ENCODE assay signal across 18 mouse cellular contexts in genomic region chr10:18630498-18630897, GRCm38 (mm10).
"Had no signal": no experiment of that assay in that cellular context is flagged by ENCODE, and none has a peak within 500 bp of the region (broad histone marks: within the 10 kb centered on the region; RNA-seq: fewer than 3 reads in every experiment).

No protein-coding gene starts in this region.

- H3K27ac ChIP-seq: liver, embryonic 12.5 days; liver, embryonic 14.5 days; midbrain, embryonic 10.5 days; midbrain, embryonic 12.5 days had no signal

- H3K4me1 ChIP-seq: liver, embryonic 12.5 days; midbrain, embryonic 10.5 days; midbrain, embryonic 12.5 days had no signal

- H3K9me3 ChIP-seq: liver, embryonic 12.5 days; midbrain, embryonic 10.5 days; midbrain, embryonic 12.5 days had no signal

- ATAC-seq: liver, embryonic 12.5 days; midbrain, embryonic 16.5 days had no signal

- DNase-seq: lung, adult 18-20 months; lung, embryonic 14.5 days; lung, postnatal 10 days; lung, postnatal 4 days; midbrain, embryonic 14.5 days; right cerebral cortex, adult 18-20 months; right cerebral cortex, postnatal 25 days; right cerebral cortex, postnatal 4 days; spleen, adult 18-20 months; thymus, adult 18-20 months; thymus, postnatal 14 days; thymus, postnatal 36 days had no signal

- H3K36me3 ChIP-seq: liver, embryonic 12.5 days; midbrain, embryonic 10.5 days; midbrain, embryonic 12.5 days had no signal

- H3K4me3 ChIP-seq: liver, embryonic 12.5 days; midbrain, embryonic 10.5 days; midbrain, embryonic 12.5 days; myocyte had no signal

- H3K9ac ChIP-seq: liver, embryonic 12.5 days; liver, embryonic 14.5 days; lung, embryonic 14.5 days; midbrain, embryonic 12.5 days had no signal

- H3K27me3 ChIP-seq: liver, embryonic 12.5 days; midbrain, embryonic 12.5 days had no signal

- H3K4me2 ChIP-seq: liver, embryonic 12.5 days; lung, embryonic 14.5 days; midbrain, embryonic 12.5 days had no signal
